Mouse (Mus musculus) lung, postnatal 0 days (tissue): ENCODE measurements around the gene Apobec4.

ENCODE experiments used
- CTCF ChIP-seq: IDR thresholded peaks from 2 replicates; pipeline ENCODE4 v1.5.1; 2016; ENCODE audit warnings: antibody characterized with exemption, mild to moderate bottlenecking
- EP300 ChIP-seq: IDR thresholded peaks from 2 replicates; pipeline ENCODE4 v1.6.1; 2016; ENCODE audit warnings: antibody characterized with exemption, mild to moderate bottlenecking, control low read depth

DNA sequence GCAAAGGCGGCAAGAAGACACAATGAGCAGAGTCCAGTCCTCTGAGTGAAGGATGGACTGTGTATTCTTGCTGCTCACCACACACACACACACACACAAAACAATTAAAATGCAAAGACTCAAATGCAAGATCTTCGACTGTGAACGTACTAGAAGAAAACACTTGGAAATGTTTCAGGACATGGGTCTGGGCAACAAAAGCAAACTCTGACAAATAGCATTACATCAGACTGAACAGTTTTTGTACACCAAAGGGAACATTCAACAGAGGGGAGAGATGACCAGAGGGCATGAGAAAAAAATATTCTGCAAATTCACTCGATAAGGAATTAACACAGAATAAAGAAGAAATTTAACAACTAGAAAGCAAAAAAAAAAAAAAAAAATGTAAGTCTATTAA is 36.4 kb upstream of the Apobec4 start:
- TF ChIP-seq EP300 = no peak
- TF ChIP-seq CTCF = no peak
